Mouse (Mus musculus) G1E (cell line): ENCODE measurements at regions not wholly inside any gene's neighbourhood (a gene's known extent, or its start where the extent isn't known, plus 50 kb on each side); places are given as distances from the start of the nearest gene placed in this dataset.

Experiments
- CTCF ChIP-seq: IDR thresholded peaks from 2 replicates; pipeline ENCODE4 v1.5.1; 2012; ENCODE audit warnings: low read depth, low read length, inconsistent platforms, mixed read lengths
- GATA1 ChIP-seq: IDR thresholded peaks from 2 replicates; pipeline ENCODE4 v1.6.1; 2012; ENCODE audit warnings: borderline replicate concordance, low read length, inconsistent platforms, mixed read lengths
- POLR2AphosphoS5 ChIP-seq: IDR thresholded peaks from 2 replicates; pipeline ENCODE4 v1.6.1; 2012; ENCODE audit warnings: low read depth, low read length, inconsistent platforms; ENCODE audit not compliant: insufficient replicate concordance
- TAL1 ChIP-seq: conservative IDR thresholded peaks from 2 replicates; pipeline ENCODE4 v1.6.1; 2012; ENCODE audit warnings: low read depth, low read length, inconsistent platforms, mixed read lengths

GRCm38 (mm10) chr10:111579481-111579880 is 73.4 kb downstream of the Phlda1 start:
- TF ChIP-seq CTCF, result no peak
- no peak for TF ChIP-seq GATA1
- TF ChIP-seq POLR2AphosphoS5, result no peak
- no peak for TF ChIP-seq TAL1
